21 mouse cellular contexts compared by ENCODE assay signal in the genomic region with DNA sequence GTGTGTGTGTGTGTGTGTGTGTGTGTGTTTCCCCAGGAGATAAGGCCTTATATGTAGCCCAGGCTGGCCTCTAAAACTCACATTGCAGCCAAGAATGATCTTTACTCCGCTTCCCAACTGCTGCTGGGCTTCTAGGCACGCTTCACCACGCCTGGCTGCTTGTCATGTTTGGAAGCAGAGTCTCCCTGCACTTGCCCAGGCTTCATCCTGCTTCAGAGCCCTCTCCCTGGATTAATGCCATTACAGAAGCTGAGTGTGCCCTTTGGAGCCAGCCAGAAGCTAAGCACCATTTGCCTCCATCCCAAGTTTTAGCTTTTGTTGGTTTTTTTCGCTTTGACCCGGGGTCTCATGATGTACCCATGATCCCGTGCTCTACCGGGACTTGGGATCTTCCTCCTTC. TPM values are rescaled to one million over a fixed set of nuclear protein-coding genes. Genes with fewer than 3 reads are reported as not detected.
DNase-seq lines count a peak whose midpoint lies in the region; ATAC-seq and TF ChIP-seq lines count a peak whose summit lies in the region.
"Had no signal": no experiment of that assay in that cellular context is flagged by ENCODE, and none has a peak within 500 bp of the region (broad histone marks: within the 10 kb centered on the region; RNA-seq: fewer than 3 reads in every experiment).

No protein-coding gene starts in this region.

- H3K36me3 ChIP-seq in kidney, adult 2 months (ENCODE audit: control insufficient read depth, insufficient read depth, low read length): no peaks in the 10 kb centered on the region
- H3K36me3 ChIP-seq in kidney, embryonic 15.5 days: no peaks in the 10 kb centered on the region
- H3K36me3 ChIP-seq: embryonic facial prominence, embryonic 13.5 days; heart, embryonic 10.5 days; hindbrain, embryonic 12.5 days had no signal

- no peaks in the 10 kb centered on the region for H3K27me3 ChIP-seq in kidney, adult 2 months (replicated peaks; ENCODE audit: control insufficient read depth, insufficient read depth, low read length)
- peaks cover 34% of the 10 kb centered on the region for H3K27me3 ChIP-seq in kidney, embryonic 15.5 days

- no peak overlapping the region for H3K9ac ChIP-seq in kidney, embryonic 15.5 days
- H3K9ac ChIP-seq: embryonic facial prominence, embryonic 13.5 days; forebrain, embryonic 13.5 days; forebrain, postnatal 0 days; hindbrain, embryonic 12.5 days had no signal

- H3K4me2 ChIP-seq in kidney, embryonic 15.5 days: no peak overlapping the region
- H3K4me2 ChIP-seq: embryonic facial prominence, embryonic 13.5 days; forebrain, embryonic 13.5 days; hindbrain, embryonic 12.5 days had no signal

- no peak for ATAC-seq in kidney, embryonic 15.5 days (replicated peaks; ENCODE audit: low FRiP score)
- ATAC-seq: forebrain, embryonic 13.5 days; forebrain, postnatal 0 days; hindbrain, postnatal 0 days had no signal

- H3K4me1 ChIP-seq in kidney, adult 2 months (ENCODE audit: control insufficient read depth, insufficient read depth, low read length): no peaks in the 10 kb centered on the region
- peaks cover 25% of the 10 kb centered on the region for H3K4me1 ChIP-seq in kidney, embryonic 15.5 days

- peak; percentile 45 to 49 for DNase-seq in cerebellum, postnatal 14 days
- DNase-seq in cerebellum, postnatal 36 days: no peak
- DNase-seq in kidney, adult 2 months: peak; percentile 75
- DNase-seq in kidney, postnatal 14 days: peak; percentile 57
- no peak for DNase-seq in c-Kit-positive CD71-positive TER-119-positive erythroid progenitor cells, embryonic 14.5 days (ENCODE audit: low spot score)
- DNase-seq in adrenal gland, adult 2 months: no peak
- DNase-seq: adrenal gland, postnatal 14 days; cerebellum, adult 18-20 months; forebrain, postnatal 0 days; gastrocnemius, postnatal 25 days; heart, postnatal 10 days; heart, postnatal 4 days had no signal

- H3K27ac ChIP-seq in kidney, adult 2 months (ENCODE audit: insufficient read depth, low read depth, low read length): no peak overlapping the region
- H3K27ac ChIP-seq in kidney, embryonic 15.5 days: no peak overlapping the region
- H3K27ac ChIP-seq: embryonic facial prominence, embryonic 13.5 days; forebrain, embryonic 13.5 days; heart, embryonic 10.5 days; hindbrain, embryonic 12.5 days; hindbrain, postnatal 0 days had no signal

- no peak overlapping the region for H3K4me3 ChIP-seq in kidney, adult 2 months (ENCODE audit: insufficient read depth, low read depth, low read length)
- no peak overlapping the region for H3K4me3 ChIP-seq in kidney, embryonic 15.5 days (replicated peaks)
- H3K4me3 ChIP-seq: embryonic facial prominence, embryonic 13.5 days; forebrain, embryonic 13.5 days; heart, embryonic 10.5 days; hindbrain, embryonic 12.5 days had no signal

- 63% methylated on average over 7 of the region's 7 CpGs for WGBS in kidney, adult 2 months
- WGBS in kidney, embryonic 15.5 days: 72% methylated on average over 7 of the region's 7 CpGs

- no peak for TF ChIP-seq POLR2A in kidney, adult 2 months (IDR thresholded peaks at IDR 0.05; ENCODE audit: low read depth, low read length)

- no peaks in the 10 kb centered on the region for H3K9me3 ChIP-seq in kidney, embryonic 15.5 days (replicated peaks)
- H3K9me3 ChIP-seq: embryonic facial prominence, embryonic 13.5 days; forebrain, embryonic 13.5 days; heart, embryonic 10.5 days; hindbrain, embryonic 12.5 days had no signal

- no peak for TF ChIP-seq CTCF in kidney, adult 2 months (conservative IDR thresholded peaks at IDR 0.05; ENCODE audit: insufficient read depth, insufficient read length, low read depth, low read length)

RNA-seq across cellular contexts. Expression of gene Galnt12, which starts 3.0 kb away (rescaled TPM):
- polyA plus RNA-seq in kidney, adult 2 months (2012; rRNA removed): 3.1 and 3.6 TPM in 2 replicates
- polyA plus RNA-seq in kidney, embryonic 15.5 days (2015; fragmentation: Nextera tagmentation; extraction: Ambion mirVana): 9.0 and 10.6 TPM in 2 replicates
- total RNA-seq in adrenal gland, adult 2 months (2021): 1 to 10 TPM in 1 of 2 experiments, under 1 TPM in 1; 0.40 to 1.0 TPM
- polyA plus RNA-seq in adrenal gland, adult 2 months (2012; rRNA removed): 1.9 TPM in 2 replicates
- total RNA-seq: gastrocnemius, adult 18-20 months; MEL had no signal

RNA-seq across cellular contexts. Expression of gene Anks6, which starts 31.4 kb away (rescaled TPM):
- polyA plus RNA-seq in kidney, adult 2 months (2012; rRNA removed): 16.1 and 19.2 TPM in 2 replicates
- 5.5 and 6.5 TPM in 2 replicates for polyA plus RNA-seq in kidney, embryonic 15.5 days (2015; fragmentation: Nextera tagmentation; extraction: Ambion mirVana)
- 1 to 10 TPM; 3.6 to 6.9 TPM for total RNA-seq in adrenal gland, adult 2 months (2021)
- 5.4 and 6.4 TPM in 2 replicates for polyA plus RNA-seq in adrenal gland, adult 2 months (2012; rRNA removed)
- total RNA-seq: granulocyte monocyte progenitor cell, adult 5-6 weeks; MEL had no signal

Comparison
In these comparisons a context has a peak if more than half of its experiments do, and no peak if none do; other contexts are left out.
1. DNase-seq: peak in cerebellum, postnatal 14 days (2 of 2), kidney, adult 2 months (single experiment) and kidney, postnatal 14 days (single experiment); none in cerebellum, postnatal 36 days (0 of 2), c-Kit-positive CD71-positive TER-119-positive erythroid progenitor cells, embryonic 14.5 days (single experiment) and adrenal gland, adult 2 months (single experiment).